Mouse (Mus musculus): ENCODE measurements around the gene Tmem30b. TPM values are rescaled to one million over a fixed set of nuclear protein-coding genes. Genes with fewer than 3 reads are reported as not detected.
"Not testable (repeated sequence)": the region's sequence is repeated elsewhere in the genome, so short reads cannot be mapped to it uniquely, and the experiment has no call there.

Gene Tmem30b
- polyA plus RNA-seq, 1 experiment from 2014 or later: 0.21 TPM

DNA sequence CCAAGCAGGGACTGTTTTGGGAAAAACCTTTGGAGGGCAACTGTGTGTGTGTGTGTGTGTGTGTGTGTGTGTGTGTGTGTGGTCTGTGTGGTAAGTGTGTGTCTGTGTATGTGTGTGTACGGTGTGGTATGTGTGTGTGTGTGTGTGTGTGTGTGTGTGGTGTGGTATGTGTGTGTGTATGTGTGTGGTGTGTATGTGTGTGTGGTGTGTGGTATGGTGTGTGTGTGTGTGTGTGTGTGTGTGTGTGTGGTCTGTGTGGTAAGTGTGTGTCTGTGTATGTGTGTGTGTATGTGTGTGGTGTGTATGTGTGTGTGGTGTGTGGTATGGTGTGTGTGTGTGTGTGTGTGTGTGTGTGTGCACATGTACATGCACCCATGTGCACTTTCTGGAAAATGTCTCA, 18.1 kb downstream of the Tmem30b start:
- H3K27ac ChIP-seq; H3K27me3 ChIP-seq; H3K4me1 ChIP-seq; ATAC-seq; H3K9ac ChIP-seq; H3K36me3 ChIP-seq (ENCODE audit: poor library complexity, severe bottlenecking); H3K4me3 ChIP-seq; H3K9me3 ChIP-seq (replicated peaks); H3K4me2 ChIP-seq: not testable (repeated sequence)
- 70% methylated on average over 1 of the region's 1 CpGs for WGBS

DNA sequence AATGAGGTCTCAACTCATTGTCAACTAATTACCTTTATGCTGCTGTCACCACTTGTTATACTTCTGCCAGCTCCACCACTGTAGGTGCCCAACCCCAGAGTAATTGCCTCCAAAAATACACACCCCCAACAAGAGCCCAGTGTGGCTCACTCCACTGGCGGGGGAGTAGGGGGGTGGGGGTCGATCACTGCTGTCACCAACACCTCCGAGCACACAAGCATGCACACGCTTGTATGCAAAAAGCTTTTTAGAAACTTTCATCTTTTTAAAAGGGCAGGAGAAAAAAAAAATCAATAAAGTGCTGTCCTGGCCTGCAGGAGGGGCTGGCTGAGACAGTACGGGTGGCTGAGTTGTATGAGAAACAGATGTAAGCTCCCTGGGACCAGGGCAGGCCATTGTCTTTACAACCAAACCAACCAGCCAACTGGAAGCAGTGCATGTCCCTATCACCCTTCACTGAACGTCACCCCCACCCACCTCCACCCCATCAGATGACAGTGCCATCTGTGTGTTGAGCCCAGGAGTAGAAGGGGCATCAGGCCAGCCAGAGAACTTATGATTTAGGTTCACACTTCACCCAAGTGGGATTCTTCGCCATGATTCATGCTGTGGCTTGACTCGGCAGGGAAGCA, 20.8 kb downstream of the Tmem30b start:
- ATAC-seq: no peak
- WGBS: 53% methylated on average over 8 of the region's 8 CpGs
- Histone ChIP-seq H3K36me3 (ENCODE audit: poor library complexity, severe bottlenecking) (no peaks in the 10 kb centered on the region), H3K4me3 (no peak overlapping the region), H3K27me3 (no peaks in the 10 kb centered on the region), H3K4me2 (no peak overlapping the region), H3K9ac (no peak overlapping the region), H3K4me1 (0 out of 2 replicates have a peak, but pooled peaks cover 5% of the 10 kb centered on the region), H3K27ac (no peak overlapping the region), H3K9me3 (replicated peaks) (no peaks in the 10 kb centered on the region)

DNA sequence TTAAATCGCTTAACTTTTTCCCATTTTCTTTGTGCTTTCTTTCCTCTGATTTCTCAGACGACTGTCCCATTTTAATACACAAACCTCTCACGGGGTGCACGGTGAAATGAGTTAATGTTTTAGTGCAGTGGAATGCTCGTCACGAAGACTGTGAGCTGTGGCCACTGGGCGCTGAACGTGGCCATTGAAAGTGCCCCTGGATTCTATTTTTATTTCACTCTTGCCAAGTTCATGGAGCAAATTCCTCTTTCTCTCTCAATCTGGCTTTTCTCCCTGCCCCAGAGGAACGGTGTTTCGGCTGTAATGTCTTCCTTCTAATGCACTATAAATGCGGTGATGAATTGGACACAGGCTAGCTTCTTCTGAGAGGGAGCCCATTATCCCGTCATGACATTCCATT, 23.1 kb downstream of the Tmem30b start:
- Histone ChIP-seq H3K4me3 (no peak overlapping the region), H3K36me3 (ENCODE audit: poor library complexity, severe bottlenecking) (no peaks in the 10 kb centered on the region), H3K27ac (no peak overlapping the region), H3K4me1 (0 out of 2 replicates have a peak, but pooled peaks cover 5% of the 10 kb centered on the region), H3K9me3 (replicated peaks) (no peaks in the 10 kb centered on the region), H3K4me2 (no peak overlapping the region), H3K9ac (no peak overlapping the region), H3K27me3 (peaks cover 10% of the 10 kb centered on the region; the same call in 1 of the 2 replicates)
- no peak for ATAC-seq
- 88% methylated on average over 12 of the region's 12 CpGs for WGBS

DNA sequence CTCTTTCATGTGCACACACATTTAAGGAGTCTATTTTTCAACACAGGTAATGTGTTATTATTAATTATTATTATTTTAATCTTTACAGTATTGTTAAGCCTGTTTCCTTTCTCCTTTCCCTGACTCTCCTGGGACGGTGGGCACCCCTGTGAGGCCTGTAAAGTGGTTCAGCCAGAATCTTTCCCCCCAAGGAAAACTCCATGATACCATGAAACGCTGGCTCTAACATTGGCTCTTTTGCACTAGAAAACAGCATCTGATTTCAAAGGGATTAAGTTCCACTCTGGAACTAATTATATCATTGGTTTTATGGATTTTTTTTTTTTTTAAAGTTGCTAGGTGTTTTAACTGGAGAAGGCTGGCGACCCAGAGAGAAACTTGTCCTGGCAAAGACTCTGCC, 24.2 kb downstream of the Tmem30b start:
- no peak overlapping the region for H3K4me2 ChIP-seq
- no peak overlapping the region for H3K4me3 ChIP-seq
- no peaks in the 10 kb centered on the region for H3K9me3 ChIP-seq (replicated peaks)
- ATAC-seq: no peak
- 0 out of 2 replicates have a peak, but pooled peaks cover 5% of the 10 kb centered on the region for H3K4me1 ChIP-seq
- no peak overlapping the region for H3K9ac ChIP-seq
- H3K36me3 ChIP-seq (ENCODE audit: poor library complexity, severe bottlenecking): no peaks in the 10 kb centered on the region
- WGBS: 50% methylated on average over 3 of the region's 3 CpGs
- no peak overlapping the region for H3K27ac ChIP-seq
- peaks cover 10% of the 10 kb centered on the region; the same call in 1 of the 2 replicates for H3K27me3 ChIP-seq

DNA sequence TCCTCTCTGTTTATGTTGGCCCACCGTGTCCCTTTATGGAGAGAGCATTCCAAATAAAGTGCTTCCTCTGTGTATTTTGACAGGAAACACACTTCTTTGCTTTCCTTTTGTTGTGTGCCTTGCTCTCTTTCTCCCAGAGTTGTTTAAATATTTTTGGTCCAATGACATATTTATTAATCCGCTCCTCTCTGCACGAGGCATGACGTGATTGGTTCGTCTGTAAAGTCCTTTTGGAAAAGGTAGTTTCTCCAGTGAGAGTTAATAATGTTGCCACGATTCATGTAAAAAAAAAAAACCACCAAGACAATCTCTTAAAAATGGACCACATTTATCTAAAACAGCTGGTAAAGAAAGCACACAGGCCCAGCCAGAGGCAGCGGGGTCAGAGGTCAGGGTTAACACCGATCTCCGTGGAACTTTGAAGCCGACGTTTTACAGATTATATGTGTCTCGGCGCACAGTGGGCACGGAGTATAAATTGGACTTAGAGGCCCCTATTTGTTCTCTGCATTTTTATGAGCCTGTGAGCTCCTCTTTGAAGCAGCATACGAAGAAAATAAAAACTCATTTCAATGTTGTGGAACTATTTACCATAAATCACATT, 24.9 kb downstream of the Tmem30b start:
- ATAC-seq: no peak
- 62% methylated on average over 15 of the region's 15 CpGs for WGBS
- H3K27me3 ChIP-seq: peaks cover 10% of the 10 kb centered on the region; the same call in 1 of the 2 replicates
- no peak overlapping the region for H3K4me2 ChIP-seq
- H3K9ac ChIP-seq: no peak overlapping the region
- H3K4me1 ChIP-seq: 0 out of 2 replicates have a peak, but pooled peaks cover 5% of the 10 kb centered on the region
- H3K27ac ChIP-seq: no peak overlapping the region
- H3K9me3 ChIP-seq (replicated peaks): no peaks in the 10 kb centered on the region
- no peaks in the 10 kb centered on the region for H3K36me3 ChIP-seq (ENCODE audit: poor library complexity, severe bottlenecking)
- no peak overlapping the region for H3K4me3 ChIP-seq

DNA sequence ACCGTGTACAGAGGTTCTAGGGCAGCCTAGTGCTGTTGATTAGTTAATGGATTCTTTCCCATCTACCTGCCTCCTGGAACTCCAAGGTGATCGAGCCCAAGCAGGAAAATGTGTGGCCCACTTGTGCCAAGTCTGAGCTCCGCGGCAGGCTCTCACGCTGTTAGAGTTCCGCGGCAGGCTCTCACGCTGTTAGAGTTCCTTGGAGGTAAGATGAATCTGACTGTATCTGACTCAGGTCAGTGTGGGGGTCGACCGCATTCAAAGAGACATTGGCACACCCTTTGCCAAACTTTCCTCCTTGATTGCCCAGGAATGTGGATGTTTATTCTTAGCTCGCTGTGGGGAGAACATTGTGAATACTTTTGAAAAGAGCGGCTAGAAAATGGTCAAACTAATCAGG, 28.4 kb downstream of the Tmem30b start:
- ATAC-seq: 0 out of 2 replicates have a peak, but pooled peaks have one; percentile 33
- 73% methylated on average over 12 of the region's 12 CpGs for WGBS

DNA sequence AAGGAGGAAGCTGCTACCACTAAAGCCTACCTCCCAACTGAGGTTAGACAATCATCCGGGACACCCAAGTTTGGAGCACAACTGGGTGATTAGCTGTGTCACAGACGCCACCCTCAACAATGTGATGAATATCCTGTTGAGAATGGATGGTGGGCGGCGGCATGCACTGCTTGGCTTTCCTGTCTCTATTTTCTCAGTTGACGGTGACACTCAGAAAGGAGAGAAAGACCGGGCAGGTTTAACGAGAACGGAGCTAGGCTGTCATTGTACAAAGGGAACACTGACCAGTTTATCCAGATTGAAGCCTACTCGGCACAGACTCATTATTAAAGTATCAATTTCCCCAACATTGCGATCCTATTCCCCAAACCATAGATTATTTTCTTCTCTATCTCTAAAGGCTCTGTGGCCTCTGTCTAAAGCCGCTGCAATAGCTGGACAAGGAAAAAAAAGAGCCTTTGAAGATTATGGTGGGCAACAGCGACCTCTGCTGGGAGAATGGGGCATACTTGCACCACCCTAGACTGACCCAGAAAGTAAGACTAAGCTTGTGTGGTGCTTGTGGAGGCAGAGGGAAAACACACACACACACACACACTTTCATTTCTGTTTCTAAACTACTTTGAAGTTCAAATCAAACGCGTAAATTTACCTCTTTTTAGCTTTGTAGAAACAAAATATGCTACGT, 29.0 kb downstream of the Tmem30b start:
- 35% methylated on average over 15 of the region's 15 CpGs for WGBS
- peak; percentile 85 for ATAC-seq
- no peak overlapping the region for H3K27ac ChIP-seq
- no peaks in the 10 kb centered on the region for H3K4me1 ChIP-seq
- peak overlapping the region; percentile 37 for H3K4me2 ChIP-seq
- no peak overlapping the region for H3K9ac ChIP-seq
- H3K27me3 ChIP-seq: peaks cover 10% of the 10 kb centered on the region; the same call in 1 of the 2 replicates
- no peaks in the 10 kb centered on the region for H3K9me3 ChIP-seq (replicated peaks)
- no peak overlapping the region for H3K4me3 ChIP-seq
- no peaks in the 10 kb centered on the region for H3K36me3 ChIP-seq (ENCODE audit: poor library complexity, severe bottlenecking)

More for the DNA sequence above, 28.4 kb downstream of the Tmem30b start:
- no peak overlapping the region for H3K9ac ChIP-seq
- no peak overlapping the region for H3K4me2 ChIP-seq
- no peak overlapping the region for H3K4me3 ChIP-seq
- peaks cover 10% of the 10 kb centered on the region; the same call in 1 of the 2 replicates for H3K27me3 ChIP-seq
- no peaks in the 10 kb centered on the region for H3K9me3 ChIP-seq (replicated peaks)
- no peaks in the 10 kb centered on the region for H3K4me1 ChIP-seq
- no peak overlapping the region for H3K27ac ChIP-seq
- H3K36me3 ChIP-seq (ENCODE audit: poor library complexity, severe bottlenecking): no peaks in the 10 kb centered on the region

DNA sequence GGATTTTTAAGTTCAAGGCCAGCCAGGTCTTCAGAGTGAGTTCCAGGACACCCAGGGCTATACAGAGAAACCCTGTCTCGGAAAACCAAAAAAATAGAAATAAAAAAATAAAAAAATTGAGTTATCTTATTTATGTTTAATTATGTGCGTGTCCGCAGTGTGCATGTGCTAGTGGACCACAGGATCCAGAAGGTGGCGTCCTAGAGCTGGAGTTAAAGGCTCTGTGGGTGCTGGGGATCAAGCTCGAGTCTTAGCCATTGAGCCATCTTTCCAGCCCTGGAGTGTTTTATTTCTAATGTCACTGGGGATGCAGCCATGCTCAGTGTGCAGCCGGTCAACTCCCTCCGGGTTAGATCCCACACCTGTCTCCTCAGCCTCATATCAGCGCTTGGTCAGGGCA, 29.7 kb downstream of the Tmem30b start:
- no peak overlapping the region for H3K4me2 ChIP-seq
- H3K27ac ChIP-seq: no peak overlapping the region
- H3K4me3 ChIP-seq: no peak overlapping the region
- peaks cover 10% of the 10 kb centered on the region; the same call in 1 of the 2 replicates for H3K27me3 ChIP-seq
- 0 out of 2 replicates have a peak, but pooled peaks have one; percentile 19 for ATAC-seq
- no peaks in the 10 kb centered on the region for H3K9me3 ChIP-seq (replicated peaks)
- 91% methylated on average over 8 of the region's 8 CpGs for WGBS
- H3K9ac ChIP-seq: no peak overlapping the region
- no peaks in the 10 kb centered on the region for H3K4me1 ChIP-seq
- no peaks in the 10 kb centered on the region for H3K36me3 ChIP-seq (ENCODE audit: poor library complexity, severe bottlenecking)

DNA sequence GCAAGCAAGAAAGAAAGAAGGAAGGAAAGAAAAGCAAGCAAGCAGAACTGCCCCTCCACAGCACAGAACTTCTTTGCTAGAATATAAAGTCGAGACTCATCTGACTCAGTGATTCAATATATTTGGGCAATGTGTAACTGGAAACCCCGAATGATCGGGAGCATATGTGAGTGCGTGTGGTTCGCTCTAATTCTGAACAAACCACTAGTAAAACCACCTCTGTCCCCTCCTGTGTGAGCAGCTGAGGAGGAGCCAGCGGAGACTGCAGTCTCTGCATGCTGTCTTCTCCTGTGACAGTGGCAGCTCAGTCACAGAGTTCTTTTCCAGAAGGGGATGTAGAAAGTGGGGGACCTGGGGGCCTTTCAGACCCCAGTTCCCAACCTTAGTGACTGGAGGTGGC, 31.5 kb downstream of the Tmem30b start:
- Histone ChIP-seq H3K27ac (no peak overlapping the region), H3K9ac (no peak overlapping the region), H3K4me1 (no peaks in the 10 kb centered on the region), H3K27me3 (peaks cover 10% of the 10 kb centered on the region; the same call in 1 of the 2 replicates), H3K4me2 (no peak overlapping the region), H3K36me3 (ENCODE audit: poor library complexity, severe bottlenecking) (no peaks in the 10 kb centered on the region), H3K4me3 (no peak overlapping the region), H3K9me3 (replicated peaks) (no peaks in the 10 kb centered on the region)
- ATAC-seq: no peak
- WGBS: 81% methylated on average over 6 of the region's 6 CpGs

DNA sequence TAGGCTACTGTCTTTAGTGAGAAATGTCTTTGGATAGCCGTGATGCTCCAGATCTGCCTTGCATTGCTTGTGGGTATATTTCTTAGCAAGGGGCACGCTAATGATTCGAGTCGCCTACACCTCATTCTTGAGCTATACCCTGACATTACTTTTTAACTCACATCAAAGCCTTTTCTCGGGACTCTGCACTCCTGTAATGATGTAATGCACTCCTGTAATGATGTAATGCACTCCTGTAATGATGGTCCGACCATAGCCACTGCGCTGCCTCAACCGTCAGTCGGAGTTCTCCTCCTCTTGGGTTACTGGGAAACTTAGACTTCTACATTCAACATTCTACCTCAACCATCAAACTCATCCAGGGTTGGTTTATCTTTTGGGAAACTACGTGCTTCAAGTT, 32.2 kb downstream of the Tmem30b start:
- peaks cover 8% of the 10 kb centered on the region; the same call in 1 of the 2 replicates for H3K27me3 ChIP-seq
- H3K27ac ChIP-seq: no peak overlapping the region
- no peak overlapping the region for H3K4me3 ChIP-seq
- H3K4me1 ChIP-seq: no peaks in the 10 kb centered on the region
- no peak overlapping the region for H3K4me2 ChIP-seq
- WGBS: 87% methylated on average over 10 of the region's 10 CpGs
- no peak overlapping the region for H3K9ac ChIP-seq
- ATAC-seq: no peak
- no peaks in the 10 kb centered on the region for H3K36me3 ChIP-seq (ENCODE audit: poor library complexity, severe bottlenecking)
- no peaks in the 10 kb centered on the region for H3K9me3 ChIP-seq (replicated peaks)

DNA sequence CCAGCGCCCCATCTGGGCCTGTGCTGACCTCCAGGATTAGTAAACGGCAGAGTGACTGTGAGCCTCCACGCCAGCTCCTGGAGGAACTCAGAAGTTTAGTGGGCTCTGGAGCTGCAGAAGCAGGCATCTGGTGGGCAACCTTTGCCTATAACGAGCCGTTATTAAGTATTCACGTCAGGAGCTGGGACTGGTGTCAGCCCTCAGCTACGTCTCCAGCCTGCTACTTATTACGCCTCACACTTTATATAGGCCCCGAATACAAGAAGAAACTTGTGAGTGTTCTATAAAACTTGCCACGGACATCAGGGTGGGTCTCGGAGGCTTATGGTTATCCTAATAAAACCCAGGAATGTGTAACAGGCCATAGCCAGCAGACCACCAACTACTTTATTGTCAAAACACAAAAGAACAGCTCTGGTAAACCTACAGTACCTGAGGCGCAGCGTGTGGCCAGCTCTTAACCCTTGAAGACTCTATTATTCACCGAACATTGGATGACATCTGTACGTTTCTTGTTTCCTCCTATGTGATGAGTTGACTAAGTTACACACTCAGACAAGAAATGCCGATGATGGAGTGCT, 34.6 kb downstream of the Tmem30b start:
- Histone ChIP-seq H3K27ac (no peak overlapping the region), H3K4me3 (no peak overlapping the region), H3K9me3 (replicated peaks) (no peaks in the 10 kb centered on the region), H3K4me1 (no peaks in the 10 kb centered on the region), H3K9ac (no peak overlapping the region), H3K27me3 (no peaks in the 10 kb centered on the region), H3K36me3 (ENCODE audit: poor library complexity, severe bottlenecking) (no peaks in the 10 kb centered on the region), H3K4me2 (no peak overlapping the region)
- WGBS: 58% methylated on average over 16 of the region's 16 CpGs
- no peak for ATAC-seq

DNA sequence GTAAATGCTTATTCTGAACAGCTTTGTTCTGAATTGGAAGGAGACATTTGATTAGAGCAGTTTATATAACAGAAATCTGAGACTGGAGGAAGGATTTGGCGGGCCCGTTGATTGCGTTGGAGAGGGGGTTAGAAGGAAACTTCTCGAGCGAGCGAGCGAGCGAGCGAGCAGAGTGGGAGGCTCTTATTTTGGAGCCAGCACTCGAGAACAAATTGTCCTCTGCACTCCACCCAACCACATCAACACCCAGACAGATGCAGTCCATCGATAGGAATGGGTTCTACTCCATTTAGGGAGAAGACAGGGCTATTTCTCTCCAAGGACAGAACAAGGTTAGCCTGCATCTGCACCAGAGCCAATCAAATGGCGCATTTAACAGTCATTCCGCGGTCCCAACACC, 39.1 kb downstream of the Tmem30b start:
- Histone ChIP-seq H3K4me2 (no peak overlapping the region), H3K9ac (no peak overlapping the region), H3K27me3 (no peaks in the 10 kb centered on the region), H3K9me3 (replicated peaks) (no peaks in the 10 kb centered on the region), H3K4me3 (no peak overlapping the region), H3K4me1 (no peaks in the 10 kb centered on the region), H3K27ac (no peak overlapping the region), H3K36me3 (ENCODE audit: poor library complexity, severe bottlenecking) (no peaks in the 10 kb centered on the region)
- WGBS: 83% methylated on average over 14 of the region's 14 CpGs
- no peak for ATAC-seq

Measured in forebrain, embryonic 13.5 days (tissue).